16 mouse cellular contexts compared by ENCODE assay signal in the genomic region with DNA sequence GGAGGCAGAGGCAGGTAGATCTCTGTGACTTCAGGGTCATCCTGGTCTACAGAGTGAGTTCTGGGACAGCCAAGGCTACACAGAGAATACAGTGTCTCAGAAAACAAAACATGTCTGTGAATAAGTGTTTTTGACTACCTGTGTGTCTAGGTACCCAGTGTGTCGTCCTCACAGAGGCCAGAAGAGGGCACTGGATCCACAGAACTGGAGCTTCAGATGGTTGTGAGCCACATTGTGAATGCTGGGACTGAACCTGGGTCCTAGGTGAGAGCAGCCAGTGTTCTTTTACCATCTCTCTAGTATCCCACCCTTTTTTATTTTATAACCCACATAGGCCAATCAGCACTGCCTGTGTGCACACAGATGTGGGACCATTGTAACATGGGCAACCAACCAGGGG.
"Had no signal": no experiment of that assay in that cellular context is flagged by ENCODE, and none has a peak within 500 bp of the region (broad histone marks: within the 10 kb centered on the region; RNA-seq: fewer than 3 reads in every experiment).

No protein-coding gene starts in this region.

- H3K4me1 ChIP-seq: liver, embryonic 15.5 days had no signal

- H3K27ac ChIP-seq: liver, embryonic 15.5 days; midbrain, embryonic 10.5 days; midbrain, embryonic 13.5 days; midbrain, embryonic 15.5 days; neural tube, embryonic 12.5 days had no signal

- H3K9me3 ChIP-seq: liver, embryonic 15.5 days; midbrain, embryonic 10.5 days; midbrain, embryonic 13.5 days; midbrain, embryonic 15.5 days; neural tube, embryonic 12.5 days had no signal

- H3K36me3 ChIP-seq: liver, embryonic 15.5 days; midbrain, embryonic 10.5 days; midbrain, embryonic 13.5 days; midbrain, embryonic 15.5 days; neural tube, embryonic 12.5 days had no signal

- H3K4me2 ChIP-seq: liver, embryonic 15.5 days; lung, embryonic 14.5 days; midbrain, embryonic 13.5 days; midbrain, embryonic 15.5 days; neural tube, embryonic 12.5 days had no signal

- ATAC-seq: liver, postnatal 0 days; midbrain, embryonic 13.5 days; midbrain, embryonic 15.5 days had no signal

- H3K9ac ChIP-seq: liver, embryonic 15.5 days; liver, postnatal 0 days; lung, embryonic 14.5 days; midbrain, embryonic 13.5 days; midbrain, embryonic 15.5 days; neural tube, embryonic 12.5 days had no signal

- DNase-seq: liver, postnatal 0 days; lung, embryonic 14.5 days; lung, postnatal 10 days; lung, postnatal 4 days; right cerebral cortex, adult 18-20 months; right cerebral cortex, postnatal 25 days; right cerebral cortex, postnatal 4 days; spleen, adult 18-20 months; thymus, adult 2 months; thymus, postnatal 25 days; thymus, postnatal 4 days had no signal

- H3K4me3 ChIP-seq: liver, embryonic 15.5 days; midbrain, embryonic 10.5 days; midbrain, embryonic 13.5 days; midbrain, embryonic 15.5 days; neural tube, embryonic 12.5 days had no signal
